Mouse (Mus musculus) testis, adult 2 months (tissue): ENCODE measurements around the gene Itga6.

ENCODE experiments used
- CTCF ChIP-seq: fragments of 200-500 bp; IDR thresholded peaks from 2 replicates; pipeline ENCODE4 v1.5.1; 2012; ENCODE audit warnings: low read depth, mild to moderate bottlenecking, inconsistent platforms, low read length, moderate library complexity; ENCODE audit not compliant: control insufficient read depth, insufficient read depth, insufficient replicate concordance
- POLR2A ChIP-seq: fragments of 200-500 bp; IDR thresholded peaks from 2 replicates; pipeline ENCODE4 v1.6.1; 2012; ENCODE audit warnings: low read depth, mild to moderate bottlenecking, inconsistent platforms, low read length, moderate library complexity; ENCODE audit not compliant: control insufficient read depth

DNA sequence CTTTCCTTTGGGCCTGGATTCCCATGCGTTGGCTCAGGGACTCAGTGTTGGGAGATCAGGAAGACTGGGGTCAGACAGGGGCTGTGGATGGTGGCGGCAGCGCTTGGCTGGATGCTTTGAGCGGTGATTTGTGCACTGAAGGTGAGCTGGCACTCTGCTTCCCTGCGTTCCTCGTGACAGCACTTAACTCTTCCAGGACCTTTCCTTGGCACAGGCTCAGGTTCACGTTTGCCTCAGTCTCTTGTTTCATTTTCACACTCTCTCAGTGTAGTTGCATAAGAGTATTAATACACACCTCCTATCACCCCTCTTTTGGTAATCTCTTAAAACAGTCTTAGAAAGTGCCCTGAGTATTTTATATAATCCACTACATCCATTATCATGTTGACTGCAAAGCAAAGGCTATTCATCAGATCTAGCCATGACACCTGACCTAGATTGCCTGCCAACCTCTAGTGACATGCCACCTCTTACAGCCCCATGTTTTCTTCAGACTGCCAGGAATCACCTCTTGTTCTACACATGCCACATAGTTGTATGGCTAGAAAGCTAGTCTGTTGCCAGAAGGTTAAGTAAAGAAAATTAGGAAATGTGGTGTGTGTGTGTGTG lies 147.4 kb downstream of the Itga6 start:
- TF ChIP-seq CTCF = no peak
- TF ChIP-seq POLR2A = no peak
